Comparison of ENCODE assay signal across 28 mouse cellular contexts in the genomic region with DNA sequence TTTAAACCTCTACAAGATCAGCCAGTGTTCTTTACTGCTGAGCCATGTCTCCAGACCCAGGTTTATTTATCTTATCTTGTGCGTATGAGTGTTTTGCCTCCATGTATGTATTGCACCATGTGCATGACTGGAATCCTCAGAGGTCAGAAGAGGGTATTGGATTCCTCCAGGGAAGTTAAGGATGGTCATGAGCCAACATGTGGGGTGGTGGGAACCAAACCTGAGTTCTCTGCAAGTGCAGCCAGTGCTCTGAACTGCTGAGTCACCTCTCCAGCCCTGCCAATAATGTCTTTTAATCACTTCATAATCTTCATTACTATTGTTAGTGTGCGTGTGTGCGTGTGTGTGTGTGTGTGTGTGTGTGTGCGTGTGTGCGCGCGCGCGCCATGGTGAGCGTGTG. TPM values are rescaled to one million over a fixed set of nuclear protein-coding genes. Genes with fewer than 3 reads are reported as not detected.
DNase-seq lines count a peak whose midpoint lies in the region; ATAC-seq and TF ChIP-seq lines count a peak whose summit lies in the region.
"Had no signal": no experiment of that assay in that cellular context is flagged by ENCODE, and none has a peak within 500 bp of the region (broad histone marks: within the 10 kb centered on the region; RNA-seq: fewer than 3 reads in every experiment).

No protein-coding gene starts in this region.

- H3K9me3 ChIP-seq in forebrain, embryonic 11.5 days (ENCODE audit: control insufficient read depth, low read length), result no peaks in the 10 kb centered on the region
- H3K9me3 ChIP-seq in forebrain, embryonic 15.5 days, result no peaks in the 10 kb centered on the region
- H3K9me3 ChIP-seq in E14TG2a.4 (ENCODE audit: low read length), result no peaks in the 10 kb centered on the region
- H3K9me3 ChIP-seq in intestine, embryonic 16.5 days (ENCODE audit: control insufficient read depth, low read length), result no peaks in the 10 kb centered on the region
- H3K9me3 ChIP-seq in kidney, embryonic 15.5 days (replicated peaks), result no peaks in the 10 kb centered on the region
- H3K9me3 ChIP-seq: hindbrain, embryonic 12.5 days; midbrain, embryonic 13.5 days; neural tube, embryonic 13.5 days; stomach, embryonic 15.5 days had no signal

- H3K27ac ChIP-seq in forebrain, embryonic 11.5 days (ENCODE audit: low read depth, low read length), result no peak overlapping the region
- H3K27ac ChIP-seq in forebrain, embryonic 15.5 days (replicated peaks), result no peak overlapping the region
- peak overlapping the region; percentile 9; the same call in 1 of the 2 replicates for H3K27ac ChIP-seq in intestine, embryonic 16.5 days (ENCODE audit: low read length)
- no peak overlapping the region for H3K27ac ChIP-seq in kidney, embryonic 15.5 days
- H3K27ac ChIP-seq: hindbrain, embryonic 12.5 days; kidney, postnatal 0 days; limb, embryonic 12.5 days; liver, embryonic 14.5 days; macrophage; midbrain, embryonic 13.5 days; neural tube, embryonic 13.5 days; stomach, embryonic 15.5 days had no signal

- peaks cover 3% of the 10 kb centered on the region; the same call in 1 of the 2 replicates for H3K4me1 ChIP-seq in forebrain, embryonic 11.5 days (replicated peaks; ENCODE audit: control insufficient read depth, insufficient read depth, low read length)
- peaks cover 6% of the 10 kb centered on the region; the same call in 1 of the 2 replicates for H3K4me1 ChIP-seq in forebrain, embryonic 15.5 days
- peaks cover 63% of the 10 kb centered on the region for H3K4me1 ChIP-seq in E14TG2a.4 (replicated peaks; ENCODE audit: low read depth, low read length)
- H3K4me1 ChIP-seq in intestine, embryonic 16.5 days (ENCODE audit: control insufficient read depth, insufficient read depth, low read length), result peaks cover 21% of the 10 kb centered on the region
- H3K4me1 ChIP-seq in kidney, embryonic 15.5 days, result peaks cover 37% of the 10 kb centered on the region
- H3K4me1 ChIP-seq: neural tube, embryonic 13.5 days had no signal

- no peak overlapping the region for H3K4me2 ChIP-seq in forebrain, embryonic 11.5 days (ENCODE audit: low read depth, low read length, severe bottlenecking)
- H3K4me2 ChIP-seq in forebrain, embryonic 15.5 days (replicated peaks), result no peak overlapping the region
- H3K4me2 ChIP-seq in intestine, embryonic 16.5 days (ENCODE audit: low read depth, low read length), result no peak overlapping the region; the same call in 1 of the 2 replicates
- no peak overlapping the region for H3K4me2 ChIP-seq in kidney, embryonic 15.5 days
- H3K4me2 ChIP-seq: hindbrain, embryonic 12.5 days; limb, embryonic 12.5 days; midbrain, embryonic 13.5 days; neural tube, embryonic 13.5 days; stomach, embryonic 15.5 days had no signal

- peak; percentile 33 for DNase-seq in forebrain, embryonic 11.5 days (ENCODE audit: low spot score)
- peak; percentile 67 for DNase-seq in NIH3T3 (ENCODE audit: low read depth)
- DNase-seq in heart, adult 8-10 months (ENCODE audit: low spot score), result no peak
- no peak for DNase-seq in spleen, adult 18-20 months
- DNase-seq: adrenal gland, postnatal 36 days; cerebellum, adult 2 months; cerebellum, postnatal 14 days; gastrocnemius, adult 2 months; gastrocnemius, postnatal 36 days; kidney, adult 2 months; kidney, postnatal 4 days; lung, adult 2 months; lung, postnatal 10 days; thymus, postnatal 14 days had no signal

- H3K4me3 ChIP-seq in forebrain, embryonic 11.5 days (ENCODE audit: low read depth, low read length), result no peak overlapping the region
- H3K4me3 ChIP-seq in forebrain, embryonic 15.5 days, result no peak overlapping the region
- H3K4me3 ChIP-seq in E14TG2a.4 (replicated peaks; ENCODE audit: low read length), result peak overlapping the region; percentile 18; the same call in 1 of the 2 replicates
- H3K4me3 ChIP-seq in intestine, embryonic 16.5 days (ENCODE audit: low read length), result no peak overlapping the region
- no peak overlapping the region for H3K4me3 ChIP-seq in kidney, embryonic 15.5 days (replicated peaks)
- H3K4me3 ChIP-seq: gastrocnemius, adult 2 months; hindbrain, embryonic 12.5 days; limb, embryonic 12.5 days; midbrain, embryonic 13.5 days; neural tube, embryonic 13.5 days; stomach, embryonic 15.5 days had no signal

- ATAC-seq in forebrain, embryonic 11.5 days (replicated peaks; ENCODE audit: low FRiP score), result no peak
- ATAC-seq in forebrain, embryonic 15.5 days (replicated peaks), result no peak
- ATAC-seq in intestine, embryonic 16.5 days, result no peak
- ATAC-seq in kidney, embryonic 15.5 days (replicated peaks; ENCODE audit: low FRiP score), result no peak
- ATAC-seq: forebrain, embryonic 16.5 days; midbrain, embryonic 13.5 days had no signal

- H3K36me3 ChIP-seq in forebrain, embryonic 11.5 days (ENCODE audit: control insufficient read depth, insufficient read depth, low read length), result no peaks in the 10 kb centered on the region
- H3K36me3 ChIP-seq in forebrain, embryonic 15.5 days, result 0 out of 2 replicates have a peak, but pooled peaks cover under 1% of the 10 kb centered on the region
- peaks cover 2% of the 10 kb centered on the region; the same call in 1 of the 2 replicates for H3K36me3 ChIP-seq in E14TG2a.4 (ENCODE audit: insufficient read depth, low read length)
- H3K36me3 ChIP-seq in intestine, embryonic 16.5 days (ENCODE audit: control insufficient read depth, insufficient read depth, low read length), result no peaks in the 10 kb centered on the region
- peaks cover 5% of the 10 kb centered on the region; the same call in 1 of the 2 replicates for H3K36me3 ChIP-seq in kidney, embryonic 15.5 days
- H3K36me3 ChIP-seq: stomach, embryonic 15.5 days had no signal

- H3K27me3 ChIP-seq in forebrain, embryonic 11.5 days (ENCODE audit: control insufficient read depth, insufficient read depth, low read length), result no peaks in the 10 kb centered on the region
- H3K27me3 ChIP-seq in forebrain, embryonic 15.5 days, result no peaks in the 10 kb centered on the region
- H3K27me3 ChIP-seq in E14TG2a.4 (ENCODE audit: insufficient read depth, low read length), result no peaks in the 10 kb centered on the region
- H3K27me3 ChIP-seq in intestine, embryonic 16.5 days (replicated peaks; ENCODE audit: control insufficient read depth, insufficient read depth, low read length), result no peaks in the 10 kb centered on the region
- no peaks in the 10 kb centered on the region for H3K27me3 ChIP-seq in kidney, embryonic 15.5 days
- H3K27me3 ChIP-seq: hindbrain, embryonic 12.5 days; limb, embryonic 12.5 days; midbrain, embryonic 13.5 days; neural tube, embryonic 13.5 days; stomach, embryonic 15.5 days had no signal

- TF ChIP-seq CTCF in E14TG2a.4 (conservative IDR thresholded peaks at IDR 0.05; ENCODE audit: low read length), result no peak

- WGBS in forebrain, embryonic 11.5 days, result 94% methylated on average over 10 of the region's 10 CpGs
- 92% methylated on average over 10 of the region's 10 CpGs for WGBS in forebrain, embryonic 15.5 days
- 88% methylated on average over 10 of the region's 10 CpGs for WGBS in intestine, embryonic 16.5 days
- 93% methylated on average over 10 of the region's 10 CpGs for WGBS in kidney, embryonic 15.5 days

- H3K9ac ChIP-seq in forebrain, embryonic 11.5 days (ENCODE audit: low read length), result no peak overlapping the region
- no peak overlapping the region for H3K9ac ChIP-seq in forebrain, embryonic 15.5 days (replicated peaks)
- no peak overlapping the region for H3K9ac ChIP-seq in intestine, embryonic 16.5 days (ENCODE audit: low read depth, low read length)
- no peak overlapping the region for H3K9ac ChIP-seq in kidney, embryonic 15.5 days
- H3K9ac ChIP-seq: hindbrain, embryonic 12.5 days; limb, embryonic 12.5 days; liver, embryonic 14.5 days; midbrain, embryonic 13.5 days; neural tube, embryonic 13.5 days; stomach, embryonic 15.5 days had no signal

RNA-seq across cellular contexts. Expression of gene Ifi35, which starts 3.3 kb away (rescaled TPM):
- 3.8 and 3.9 TPM in 2 replicates for polyA plus RNA-seq in forebrain, embryonic 11.5 days (2014; fragmentation: Nextera tagmentation; extraction: Ambion mirVana)
- 2.4 and 3.2 TPM in 2 replicates for polyA plus RNA-seq in forebrain, embryonic 15.5 days (2015; fragmentation: Nextera tagmentation; extraction: Ambion mirVana)
- 29.7 and 31.1 TPM in 2 replicates for polyA plus RNA-seq in intestine, embryonic 16.5 days (2015; fragmentation: Nextera tagmentation; extraction: Ambion mirVana)
- 13.8 and 18.8 TPM in 2 replicates for polyA plus RNA-seq in kidney, embryonic 15.5 days (2015; fragmentation: Nextera tagmentation; extraction: Ambion mirVana)
- total RNA-seq in heart, adult 8-10 months (2022), result 10 to 100 TPM; 13.4 to 14.6 (median 13.9) TPM

RNA-seq across cellular contexts. Expression of gene Rpl27, which starts 9.4 kb away (rescaled TPM):
- 370 and 424 TPM in 2 replicates for polyA plus RNA-seq in forebrain, embryonic 11.5 days (2014; fragmentation: Nextera tagmentation; extraction: Ambion mirVana)
- 267 and 285 TPM in 2 replicates for polyA plus RNA-seq in forebrain, embryonic 15.5 days (2015; fragmentation: Nextera tagmentation; extraction: Ambion mirVana)
- polyA plus RNA-seq in intestine, embryonic 16.5 days (2015; fragmentation: Nextera tagmentation; extraction: Ambion mirVana), result 251 and 288 TPM in 2 replicates
- polyA plus RNA-seq in kidney, embryonic 15.5 days (2015; fragmentation: Nextera tagmentation; extraction: Ambion mirVana), result 369 and 421 TPM in 2 replicates
- 10 to 100 TPM; 29.2 to 41.5 (median 39.2) TPM for total RNA-seq in heart, adult 8-10 months (2022)

RNA-seq across cellular contexts. Expression of gene Rnd2, which starts 13.3 kb away (rescaled TPM):
- polyA plus RNA-seq in forebrain, embryonic 11.5 days (2014; fragmentation: Nextera tagmentation; extraction: Ambion mirVana), result 43.5 and 49.0 TPM in 2 replicates
- 121 and 142 TPM in 2 replicates for polyA plus RNA-seq in forebrain, embryonic 15.5 days (2015; fragmentation: Nextera tagmentation; extraction: Ambion mirVana)
- 21.0 and 22.1 TPM in 2 replicates for polyA plus RNA-seq in intestine, embryonic 16.5 days (2015; fragmentation: Nextera tagmentation; extraction: Ambion mirVana)
- polyA plus RNA-seq in kidney, embryonic 15.5 days (2015; fragmentation: Nextera tagmentation; extraction: Ambion mirVana), result 9.0 and 11.4 TPM in 2 replicates
- 1 to 10 TPM; 5.3 to 7.5 (median 6.2) TPM for total RNA-seq in heart, adult 8-10 months (2022)

RNA-seq across cellular contexts. Expression of gene Vat1, which starts 14.5 kb away (rescaled TPM):
- 47.0 and 51.4 TPM in 2 replicates for polyA plus RNA-seq in forebrain, embryonic 11.5 days (2014; fragmentation: Nextera tagmentation; extraction: Ambion mirVana)
- 77.1 and 79.8 TPM in 2 replicates for polyA plus RNA-seq in forebrain, embryonic 15.5 days (2015; fragmentation: Nextera tagmentation; extraction: Ambion mirVana)
- polyA plus RNA-seq in intestine, embryonic 16.5 days (2015; fragmentation: Nextera tagmentation; extraction: Ambion mirVana), result 69.9 and 88.2 TPM in 2 replicates
- 31.8 and 37.5 TPM in 2 replicates for polyA plus RNA-seq in kidney, embryonic 15.5 days (2015; fragmentation: Nextera tagmentation; extraction: Ambion mirVana)
- total RNA-seq in heart, adult 8-10 months (2022), result 10 to 100 TPM; 20.6 to 23.2 (median 21.8) TPM

RNA-seq across cellular contexts. Expression of gene Ptges3l, which starts 26.4 kb away (rescaled TPM):
- polyA plus RNA-seq in forebrain, embryonic 11.5 days (2014; fragmentation: Nextera tagmentation; extraction: Ambion mirVana), result 1.6 and 2.7 TPM in 2 replicates
- 1.0 and 1.7 TPM in 2 replicates for polyA plus RNA-seq in forebrain, embryonic 15.5 days (2015; fragmentation: Nextera tagmentation; extraction: Ambion mirVana)
- polyA plus RNA-seq in intestine, embryonic 16.5 days (2015; fragmentation: Nextera tagmentation; extraction: Ambion mirVana), result 11.1 and 12.4 TPM in 2 replicates
- 12.3 and 12.6 TPM in 2 replicates for polyA plus RNA-seq in kidney, embryonic 15.5 days (2015; fragmentation: Nextera tagmentation; extraction: Ambion mirVana)
- total RNA-seq in heart, adult 8-10 months (2022), result 10 to 100 TPM; 46.5 to 67.8 (median 61.1) TPM
- total RNA-seq: megakaryocyte-erythroid progenitor cell, adult 5-6 weeks had no signal

Comparison
In these comparisons a context has a peak if more than half of its experiments do, and no peak if none do; other contexts are left out.
1. DNase-seq: peak in forebrain, embryonic 11.5 days (single experiment) and NIH3T3 (single experiment); none in heart, adult 8-10 months (single experiment) and spleen, adult 18-20 months (0 of 2).